Mouse (Mus musculus) intestine, embryonic 16.5 days (tissue): ENCODE data around the gene 2210407C18Rik. TPM values are rescaled to one million over a fixed set of nuclear protein-coding genes. Genes with fewer than 3 reads are reported as not detected.

ENCODE experiments used
- ATAC-seq: fragments of 200-750 bp; cut with Nextera tagmentation; 2 replicates; pipeline ENCODE4 v1.8.0; 2017; ENCODE audit warnings: moderate TSS enrichment, moderate library complexity
- H3K27ac ChIP-seq: fragments of 300-500 bp; sonication (generic); 2 replicates; pipeline ENCODE4 v1.5.1; 2014; ENCODE audit warnings: mild to moderate bottlenecking, low read length
- H3K27me3 ChIP-seq: fragments of 300-500 bp; sonication (generic); replicated peaks from 2 replicates; pipeline ENCODE4 v1.6.1; 2014; ENCODE audit warnings: low read length, control low read depth, mixed read lengths; ENCODE audit not compliant: control insufficient read depth, insufficient read depth
- H3K36me3 ChIP-seq: fragments of 300-500 bp; sonication (generic); 2 replicates; pipeline ENCODE4 v1.6.1; 2014; ENCODE audit warnings: low read length, control low read depth; ENCODE audit not compliant: control insufficient read depth, insufficient read depth
- H3K4me1 ChIP-seq: fragments of 300-500 bp; sonication (generic); 2 replicates; pipeline ENCODE4 v1.6.1; 2014; ENCODE audit warnings: low read length, control low read depth, mixed read lengths; ENCODE audit not compliant: control insufficient read depth, insufficient read depth
- H3K4me2 ChIP-seq: fragments of 300-500 bp; sonication (generic); 2 replicates; pipeline ENCODE4 v1.6.1; 2014; ENCODE audit warnings: low read depth, low read length, control low read depth
- H3K4me3 ChIP-seq: fragments of 300-500 bp; sonication (generic); 2 replicates; pipeline ENCODE4 v1.5.1; 2014; ENCODE audit warnings: mild to moderate bottlenecking, low read length
- H3K9ac ChIP-seq: fragments of 300-500 bp; sonication (generic); 2 replicates; pipeline ENCODE4 v1.6.1; 2014; ENCODE audit warnings: low read depth, low read length
- H3K9me3 ChIP-seq: fragments of 300-500 bp; sonication (generic); 2 replicates; pipeline ENCODE4 v1.6.1; 2016; ENCODE audit warnings: low read length, control low read depth; ENCODE audit not compliant: control insufficient read depth
- WGBS: fragments of 180-500 bp; shearing (Covaris S2); extraction: QIAGEN DNeasy Blood & Tissue Kit; methylation state at CpG from one replicate; pipeline ENCODE4 v1.1.7; 2014; 5-methylcytosine and 5-hydroxymethylcytosine counted together
- polyA plus RNA-seq: library from polyadenylated mRNA; unstranded; fragments of >200 nt; fragmentation: Nextera tagmentation; extraction: Ambion mirVana; gene quantifications from 2 replicates; pipeline ENCODE4 v1.2.1, GENCODE M21; 2015

2210407C18Rik gene
- polyA plus RNA-seq, 1 experiment from 2014 or later: 0.51 TPM

DNA sequence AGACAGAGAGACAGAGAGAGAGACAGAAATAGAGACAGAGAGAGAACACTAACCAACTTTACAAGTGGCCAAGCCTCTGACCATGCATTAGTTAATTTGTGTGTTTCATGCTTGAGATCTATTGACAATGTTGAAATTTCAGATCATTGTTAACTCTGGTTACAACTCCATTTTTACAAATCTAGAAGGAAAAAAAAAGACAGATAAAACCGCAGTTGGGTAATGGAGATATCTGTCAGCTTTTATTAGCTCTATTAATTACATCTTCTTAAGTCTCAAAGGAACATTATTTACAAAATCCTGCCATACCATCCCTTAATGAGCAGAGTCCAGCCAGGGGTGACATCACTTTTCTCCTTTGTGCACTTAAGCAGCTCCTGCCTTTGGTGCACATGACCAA lies 38.4 kb downstream of the 2210407C18Rik start, which contains the start of gene Olfr325:
Gene Olfr325 (plus strand): TSS at position 301 of the 400 bp plus-strand sequence.
- H3K4me2 ChIP-seq: no peak within 1 kb of the TSS
- H3K9me3 ChIP-seq: no peaks in the 10 kb centered on the region
- no peaks in the 10 kb centered on the region for H3K4me1 ChIP-seq
- H3K36me3 ChIP-seq: no peaks in the 10 kb centered on the region
- H3K27ac ChIP-seq: no peak within 1 kb of the TSS
- H3K27me3 ChIP-seq: no peaks in the 10 kb centered on the region
- ATAC-seq: no peak
- H3K4me3 ChIP-seq: no peak within 1 kb of the TSS
- H3K9ac ChIP-seq: no peak within 1 kb of the TSS
- 75% methylated on average over 1 of the region's 1 CpGs for WGBS

DNA sequence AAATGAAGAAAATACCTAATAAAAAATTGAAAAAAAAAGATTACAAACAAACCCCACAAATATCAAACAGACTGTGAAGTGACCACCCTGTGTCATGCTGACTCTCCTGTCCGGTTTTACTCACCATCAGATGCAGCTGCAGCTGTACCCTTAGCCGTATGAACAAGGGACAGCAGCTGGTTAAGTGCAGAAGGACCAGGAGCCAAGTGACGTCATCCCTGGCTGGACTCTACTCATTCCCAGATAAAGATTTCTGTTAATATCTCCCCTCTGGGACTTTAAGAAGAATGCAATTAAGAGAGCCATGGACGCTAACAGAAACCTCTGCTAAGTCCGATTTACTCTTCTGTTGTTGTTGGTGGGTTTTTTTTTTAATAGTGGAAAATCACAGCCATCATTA lies 45.5 kb downstream of the 2210407C18Rik start, which contains the start of gene Olfr224:
Gene Olfr224 (minus strand): TSS at position 149 of the 400 bp plus-strand sequence.
- no peak within 1 kb of the TSS for H3K4me2 ChIP-seq
- no peaks in the 10 kb centered on the region for H3K9me3 ChIP-seq
- H3K4me3 ChIP-seq: no peak within 1 kb of the TSS
- H3K27ac ChIP-seq: no peak within 1 kb of the TSS
- no peaks in the 10 kb centered on the region for H3K4me1 ChIP-seq
- WGBS: 61% methylated on average over 5 of the region's 5 CpGs
- no peaks in the 10 kb centered on the region for H3K27me3 ChIP-seq
- no peak within 1 kb of the TSS for H3K9ac ChIP-seq
- no peak for ATAC-seq
- no peaks in the 10 kb centered on the region for H3K36me3 ChIP-seq

Other genes starting within 250 kb of the 2210407C18Rik start
- gene Lypd8, start 237.0 kb downstream of the 2210407C18Rik start, polyA plus RNA-seq: 1,405 and 1,451 TPM in 2 replicates
- gene 1810065E05Rik, start 195.0 kb downstream of the 2210407C18Rik start, polyA plus RNA-seq: 0.15 and 0.20 TPM in 2 replicates
- not detected in 2 replicates for gene Gm12253, start 183.5 kb downstream of the 2210407C18Rik start, polyA plus RNA-seq
- gene Lypd9, start 163.2 kb downstream of the 2210407C18Rik start, polyA plus RNA-seq: not detected in 2 replicates
- not detected in 2 replicates for gene Olfr30, start 153.8 kb downstream of the 2210407C18Rik start, polyA plus RNA-seq
- gene Olfr332, start 123.5 kb downstream of the 2210407C18Rik start, polyA plus RNA-seq: not detected in 2 replicates
- gene Olfr331, start 113.5 kb downstream of the 2210407C18Rik start, polyA plus RNA-seq: not detected in 2 replicates
- gene Olfr330, start 81.2 kb downstream of the 2210407C18Rik start, polyA plus RNA-seq: not detected in 2 replicates
- gene Olfr329-ps, start 69.7 kb downstream of the 2210407C18Rik start, polyA plus RNA-seq: not detected in 2 replicates
- 0.06 TPM in 1 of 2 replicates, not detected in the other for gene Olfr328, start 60.4 kb downstream of the 2210407C18Rik start, polyA plus RNA-seq
- gene Olfr224, start 45.5 kb downstream of the 2210407C18Rik start, polyA plus RNA-seq: not detected in 2 replicates
- gene Olfr325, start 38.3 kb downstream of the 2210407C18Rik start, polyA plus RNA-seq: not detected in 2 replicates
- not detected in 2 replicates for gene Olfr324, start 21.0 kb downstream of the 2210407C18Rik start, polyA plus RNA-seq
- gene Olfr323, start 14.4 kb upstream of the 2210407C18Rik start, polyA plus RNA-seq: not detected in 2 replicates
- gene Trim58, start 24.4 kb upstream of the 2210407C18Rik start, polyA plus RNA-seq: 0.12 and 0.27 TPM in 2 replicates
- gene Olfr322, start 42.7 kb upstream of the 2210407C18Rik start, polyA plus RNA-seq: not detected in 2 replicates
- not detected in 2 replicates for gene Olfr320, start 65.0 kb upstream of the 2210407C18Rik start, polyA plus RNA-seq
- not detected in 2 replicates for gene Olfr319, start 83.1 kb upstream of the 2210407C18Rik start, polyA plus RNA-seq
- gene Olfr318, start 107.9 kb upstream of the 2210407C18Rik start, polyA plus RNA-seq: not detected in 2 replicates
- not detected in 2 replicates for gene Olfr317, start 123.1 kb upstream of the 2210407C18Rik start, polyA plus RNA-seq
- gene Olfr316, start 136.7 kb upstream of the 2210407C18Rik start, polyA plus RNA-seq: not detected in 2 replicates
- not detected in 2 replicates for gene Olfr315, start 157.1 kb upstream of the 2210407C18Rik start, polyA plus RNA-seq
- not detected in 2 replicates for gene Olfr314, start 166.9 kb upstream of the 2210407C18Rik start, polyA plus RNA-seq
- gene Fam183b, start 185.9 kb upstream of the 2210407C18Rik start, polyA plus RNA-seq: 8.5 and 10.4 TPM in 2 replicates
- not detected in 2 replicates for gene Olfr313, start 198.9 kb upstream of the 2210407C18Rik start, polyA plus RNA-seq
- gene Olfr312, start 213.2 kb upstream of the 2210407C18Rik start, polyA plus RNA-seq: not detected in 2 replicates
- not detected in 2 replicates for gene Olfr311, start 223.2 kb upstream of the 2210407C18Rik start, polyA plus RNA-seq
- gene Gm12258, start 231.1 kb upstream of the 2210407C18Rik start, polyA plus RNA-seq: 5.2 and 5.6 TPM in 2 replicates